29 mouse cellular contexts compared by ENCODE assay signal in genomic region chr16:38433514-38433913, GRCm38 (mm10). TPM values are rescaled to one million over a fixed set of nuclear protein-coding genes. Genes with fewer than 3 reads are reported as not detected.
DNase-seq lines count a peak whose midpoint lies in the region; ATAC-seq and TF ChIP-seq lines count a peak whose summit lies in the region.
"Had no signal": no experiment of that assay in that cellular context is flagged by ENCODE, and none has a peak within 500 bp of the region (broad histone marks: within the 10 kb centered on the region; RNA-seq: fewer than 3 reads in every experiment).

No protein-coding gene starts in this region.

- 72% methylated on average over 8 of the region's 8 CpGs for WGBS in liver, embryonic 13.5 days (ENCODE audit: insufficient replicate concordance)
- 89% methylated on average over 8 of the region's 8 CpGs for WGBS in liver, embryonic 11.5 days
- 78% methylated on average over 8 of the region's 8 CpGs for WGBS in liver, embryonic 16.5 days (ENCODE audit: insufficient replicate concordance)

- no peaks in the 10 kb centered on the region for H3K9me3 ChIP-seq in liver, embryonic 13.5 days (replicated peaks)
- no peaks in the 10 kb centered on the region for H3K9me3 ChIP-seq in liver, embryonic 11.5 days (ENCODE audit: control insufficient read depth, low read length)
- H3K9me3 ChIP-seq in CH12.LX (replicated peaks; ENCODE audit: low read length), result no peaks in the 10 kb centered on the region
- H3K9me3 ChIP-seq in liver, embryonic 16.5 days (replicated peaks; ENCODE audit: control insufficient read depth, low read length), result no peaks in the 10 kb centered on the region
- H3K9me3 ChIP-seq: embryonic facial prominence, embryonic 10.5 days; embryonic facial prominence, embryonic 13.5 days; forebrain, embryonic 12.5 days; forebrain, embryonic 15.5 days; G1E; heart, embryonic 10.5 days; heart, embryonic 13.5 days had no signal

- H3K4me1 ChIP-seq in liver, embryonic 13.5 days (replicated peaks), result peaks cover 16% of the 10 kb centered on the region; the same call in 1 of the 2 replicates
- H3K4me1 ChIP-seq in liver, embryonic 11.5 days (replicated peaks; ENCODE audit: control insufficient read depth, insufficient read depth, low read length), result peaks cover 11% of the 10 kb centered on the region; the same call in 1 of the 2 replicates
- peaks cover 23 to 40% of the 10 kb centered on the region in 2 experiments for H3K4me1 ChIP-seq in CH12.LX (ENCODE audit: control insufficient read depth in 1 of 2, insufficient read depth in 2 of 2)
- peaks cover 3% of the 10 kb centered on the region for H3K4me1 ChIP-seq in liver, embryonic 16.5 days (ENCODE audit: control insufficient read depth, low read depth, low read length)
- H3K4me1 ChIP-seq: embryonic facial prominence, embryonic 13.5 days; forebrain, embryonic 12.5 days; forebrain, embryonic 15.5 days had no signal

- no peak for TF ChIP-seq CTCF in CH12.LX (conservative IDR thresholded peaks at IDR 0.05 in 1 of 2, IDR thresholded peaks at IDR 0.05 in 1 of 2; ENCODE audit: low read depth in 2 of 2, low read length in 2 of 2)

- H3K36me3 ChIP-seq in liver, embryonic 13.5 days, result no peaks in the 10 kb centered on the region
- no peaks in the 10 kb centered on the region for H3K36me3 ChIP-seq in liver, embryonic 11.5 days (ENCODE audit: control insufficient read depth, insufficient read depth, low read length)
- no peaks in the 10 kb centered on the region for H3K36me3 ChIP-seq in CH12.LX (replicated peaks in 1 of 2; ENCODE audit: control insufficient read depth in 1 of 2, insufficient read depth in 1 of 2, low read length in 1 of 2)
- no peaks in the 10 kb centered on the region for H3K36me3 ChIP-seq in liver, embryonic 16.5 days (ENCODE audit: control insufficient read depth, insufficient read depth)
- H3K36me3 ChIP-seq: embryonic facial prominence, embryonic 10.5 days; embryonic facial prominence, embryonic 13.5 days; forebrain, embryonic 12.5 days; forebrain, embryonic 15.5 days; G1E; heart, embryonic 10.5 days; heart, embryonic 13.5 days had no signal

- H3K27ac ChIP-seq in liver, embryonic 13.5 days, result no peak overlapping the region
- no peak overlapping the region for H3K27ac ChIP-seq in liver, embryonic 11.5 days (ENCODE audit: low read depth, low read length)
- H3K27ac ChIP-seq in CH12.LX (ENCODE audit: insufficient read depth, low read depth), result no peak overlapping the region
- H3K27ac ChIP-seq in liver, embryonic 16.5 days (ENCODE audit: low read length), result peak overlapping the region; percentile 56
- H3K27ac ChIP-seq: embryonic facial prominence, embryonic 10.5 days; embryonic facial prominence, embryonic 13.5 days; forebrain, embryonic 12.5 days; forebrain, embryonic 15.5 days; heart, embryonic 13.5 days; hindbrain, embryonic 14.5 days; hindbrain, postnatal 0 days had no signal

- TF ChIP-seq RAD21 in CH12.LX (IDR thresholded peaks at IDR 0.05; ENCODE audit: low read depth, low read length), result no peak

- TF ChIP-seq POLR2A in CH12.LX (IDR thresholded peaks at IDR 0.05; ENCODE audit: low read depth, low read length), result no peak

- dilution Hi-C loops in CH12.LX (cut with MboI; ENCODE audit: extremely low pct_ligation_motif_present, extremely low pct_unique_long_range_greater_than_20kb, low sequenced_read_pairs), result no loop called here

- H3K9ac ChIP-seq in liver, embryonic 13.5 days, result no peak overlapping the region
- no peak overlapping the region for H3K9ac ChIP-seq in liver, embryonic 11.5 days (ENCODE audit: low read depth, low read length)
- no peak overlapping the region for H3K9ac ChIP-seq in CH12.LX (ENCODE audit: insufficient read depth, low read depth)
- no peak overlapping the region for H3K9ac ChIP-seq in liver, embryonic 16.5 days (ENCODE audit: low read depth, low read length)
- H3K9ac ChIP-seq: embryonic facial prominence, embryonic 13.5 days; forebrain, embryonic 12.5 days; forebrain, embryonic 15.5 days; heart, embryonic 13.5 days; hindbrain, embryonic 14.5 days had no signal

- peak; percentile 20; the same call in 1 of the 2 replicates for ATAC-seq in liver, embryonic 13.5 days (ENCODE audit: low read depth)
- ATAC-seq in liver, embryonic 11.5 days (replicated peaks; ENCODE audit: low FRiP score), result no peak
- ATAC-seq in liver, embryonic 16.5 days (ENCODE audit: low read depth), result no peak
- ATAC-seq in megakaryocyte-erythroid progenitor cell, adult 5-6 weeks (replicated peaks; ENCODE audit: low FRiP score, low TSS enrichment, poor library complexity, severe bottlenecking), result no peak
- no peak for ATAC-seq in CD4-positive, CD25-positive, alpha-beta regulatory T cell, adult 4 months
- ATAC-seq: forebrain, embryonic 15.5 days; hindbrain, postnatal 0 days had no signal

- H3K4me3 ChIP-seq in liver, embryonic 13.5 days (replicated peaks), result no peak overlapping the region
- no peak overlapping the region for H3K4me3 ChIP-seq in liver, embryonic 11.5 days (ENCODE audit: low read depth, low read length)
- no peak overlapping the region for H3K4me3 ChIP-seq in CH12.LX (replicated peaks in 1 of 3; ENCODE audit: low read depth in 2 of 3, low read length in 2 of 3, poor library complexity in 1 of 3)
- H3K4me3 ChIP-seq in liver, embryonic 16.5 days (ENCODE audit: low read depth, low read length), result no peak overlapping the region
- H3K4me3 ChIP-seq: embryonic facial prominence, embryonic 10.5 days; embryonic facial prominence, embryonic 13.5 days; erythroblast, embryonic 14.5 days; forebrain, embryonic 12.5 days; forebrain, embryonic 15.5 days; heart, embryonic 10.5 days; heart, embryonic 13.5 days had no signal

- DNase-seq in heart, adult 11 months, result peak; percentile 92
- DNase-seq in heart, adult 8-10 months (ENCODE audit: low spot score), result no peak
- DNase-seq in liver, embryonic 13.5 days, result no peak
- no peak for DNase-seq in liver, embryonic 11.5 days (ENCODE audit: low spot score)
- no peak for DNase-seq in CH12.LX (ENCODE audit: extremely low read depth)
- DNase-seq: adrenal gland, postnatal 25 days; cerebellum, adult 11-12 months; cerebellum, adult 8-10 months; cerebellum, postnatal 10 days; cerebellum, postnatal 36 days; embryo, embryonic 11 days; gastrocnemius, postnatal 10 days; gastrocnemius, postnatal 36 days; heart, postnatal 4 days had no signal

- no peaks in the 10 kb centered on the region for H3K27me3 ChIP-seq in liver, embryonic 13.5 days
- H3K27me3 ChIP-seq in liver, embryonic 11.5 days (replicated peaks; ENCODE audit: control insufficient read depth, insufficient read depth, low read length), result no peaks in the 10 kb centered on the region
- H3K27me3 ChIP-seq in CH12.LX (replicated peaks), result no peaks in the 10 kb centered on the region
- H3K27me3 ChIP-seq in liver, embryonic 16.5 days (ENCODE audit: control insufficient read depth, insufficient read depth, low read depth, low read length), result no peaks in the 10 kb centered on the region
- H3K27me3 ChIP-seq: embryonic facial prominence, embryonic 13.5 days; forebrain, embryonic 12.5 days; forebrain, embryonic 15.5 days; heart, embryonic 13.5 days; Patski had no signal

- TF ChIP-seq EP300 in CH12.LX (IDR thresholded peaks at IDR 0.05; ENCODE audit: low read length), result no peak

- H3K4me2 ChIP-seq in liver, embryonic 13.5 days, result no peak overlapping the region
- no peak overlapping the region for H3K4me2 ChIP-seq in liver, embryonic 11.5 days
- H3K4me2 ChIP-seq in CH12.LX (ENCODE audit: insufficient read depth, low read depth, poor library complexity, severe bottlenecking), result peak overlapping the region; percentile 24; the same call in 1 of the 2 replicates
- H3K4me2 ChIP-seq in liver, embryonic 16.5 days (ENCODE audit: low read depth, low read length), result no peak overlapping the region
- H3K4me2 ChIP-seq: embryonic facial prominence, embryonic 13.5 days; forebrain, embryonic 12.5 days; forebrain, embryonic 15.5 days; heart, embryonic 13.5 days; hindbrain, embryonic 14.5 days had no signal

- H3K79me2 ChIP-seq in CH12.LX (replicated peaks; ENCODE audit: control insufficient read depth, extremely low read depth, insufficient read depth, poor library complexity, severe bottlenecking), result no peaks in the 10 kb centered on the region

- in situ Hi-C loops in CH12.LX (cut with MboI; ENCODE audit: low pct_ligation_motif_present, low pct_unique_long_range_greater_than_20kb, low sequenced_read_pairs), result no loop called here

RNA-seq across cellular contexts. Expression of gene Pla1a, which starts 0.6 kb away (rescaled TPM):
- 10 to 100 TPM in 3 of 4 experiments, 1 to 10 TPM in 1; 5.9 to 12.0 (median 10.6) TPM for total RNA-seq in heart, adult 8-10 months (2022)
- polyA plus RNA-seq in liver, embryonic 13.5 days (2015; fragmentation: Nextera tagmentation; extraction: Ambion mirVana), result 8.4 and 9.2 TPM in 2 replicates
- polyA plus RNA-seq in liver, embryonic 11.5 days (2014; fragmentation: Nextera tagmentation; extraction: Ambion mirVana), result 0.79 and 1.4 TPM in 2 replicates
- total RNA-seq in CH12.LX (2012; rRNA removed) (20.6 and 27.9 TPM in 2 replicates), CH12.LX (2014; rRNA removed) (12.3 and 14.3 TPM in 2 replicates)
- polyA plus RNA-seq in CH12.LX (2012; ENCODE audit: insufficient read length, low read depth), result 9.3 and 11.0 TPM in 2 replicates
- 34.8 and 40.4 TPM in 2 replicates for polyA plus RNA-seq in liver, embryonic 16.5 days (2015; fragmentation: Nextera tagmentation; extraction: Ambion mirVana)
- total RNA-seq in megakaryocyte-erythroid progenitor cell, adult 5-6 weeks (2014; fragmentation: Nextera tagmentation), result not detected in 2 replicates
- not detected in 2 replicates for total RNA-seq in megakaryocyte-erythroid progenitor cell, adult 5-6 weeks (2017)
- under 1 TPM in 1 of 2 experiments, not detected in 1; 0.30 TPM for polyA plus RNA-seq in CD4-positive, CD25-positive, alpha-beta regulatory T cell, adult 4 months (2017; shearing (Covaris generic))
- polyA plus RNA-seq: embryonic facial prominence, embryonic 10.5 days; erythroblast, embryonic 14.5 days; G1E had no signal

RNA-seq across cellular contexts. Expression of gene Adprh, which starts 19.0 kb away (rescaled TPM):
- 10 to 100 TPM; 23.8 to 24.8 (median 24.0) TPM for total RNA-seq in heart, adult 8-10 months (2022)
- polyA plus RNA-seq in liver, embryonic 13.5 days (2015; fragmentation: Nextera tagmentation; extraction: Ambion mirVana), result 38.1 and 41.2 TPM in 2 replicates
- polyA plus RNA-seq in liver, embryonic 11.5 days (2014; fragmentation: Nextera tagmentation; extraction: Ambion mirVana), result 92.0 and 92.1 TPM in 2 replicates
- total RNA-seq in CH12.LX (2012; rRNA removed) (47.3 and 67.7 TPM in 2 replicates), CH12.LX (2014; rRNA removed) (44.9 and 45.3 TPM in 2 replicates)
- polyA plus RNA-seq in CH12.LX (2012; ENCODE audit: insufficient read length, low read depth), result 82.9 and 93.2 TPM in 2 replicates
- polyA plus RNA-seq in liver, embryonic 16.5 days (2015; fragmentation: Nextera tagmentation; extraction: Ambion mirVana), result 28.8 and 31.0 TPM in 2 replicates
- total RNA-seq in megakaryocyte-erythroid progenitor cell, adult 5-6 weeks (2014; fragmentation: Nextera tagmentation), result 27.4 and 31.6 TPM in 2 replicates
- total RNA-seq in megakaryocyte-erythroid progenitor cell, adult 5-6 weeks (2017), result 8.6 TPM in 2 replicates
- polyA plus RNA-seq in CD4-positive, CD25-positive, alpha-beta regulatory T cell, adult 4 months (2017; shearing (Covaris generic)), result 10 to 100 TPM; 73.1 to 92.7 TPM

RNA-seq across cellular contexts. Expression of gene Cd80, which starts 21.8 kb away (rescaled TPM):
- 1 to 10 TPM in 1 of 4 experiments, under 1 TPM in 3; 0.54 to 1.3 (median 0.77) TPM for total RNA-seq in heart, adult 8-10 months (2022)
- polyA plus RNA-seq in liver, embryonic 13.5 days (2015; fragmentation: Nextera tagmentation; extraction: Ambion mirVana), result 0.08 and 0.16 TPM in 2 replicates
- 0.14 and 0.23 TPM in 2 replicates for polyA plus RNA-seq in liver, embryonic 11.5 days (2014; fragmentation: Nextera tagmentation; extraction: Ambion mirVana)
- total RNA-seq in CH12.LX (2012; rRNA removed), result 43.6 and 46.2 TPM in 2 replicates
- 54.3 and 57.8 TPM in 2 replicates for total RNA-seq in CH12.LX (2014; rRNA removed)
- 37.0 and 39.5 TPM in 2 replicates for polyA plus RNA-seq in CH12.LX (2012; ENCODE audit: insufficient read length, low read depth)
- polyA plus RNA-seq in liver, embryonic 16.5 days (2015; fragmentation: Nextera tagmentation; extraction: Ambion mirVana), result 0.21 and 0.27 TPM in 2 replicates
- total RNA-seq in megakaryocyte-erythroid progenitor cell, adult 5-6 weeks (2014; fragmentation: Nextera tagmentation), result not detected in 2 replicates
- total RNA-seq in megakaryocyte-erythroid progenitor cell, adult 5-6 weeks (2017), result not detected in 2 replicates
- 10 to 100 TPM in 1 of 2 experiments, 1 to 10 TPM in 1; 5.7 to 10.6 TPM for polyA plus RNA-seq in CD4-positive, CD25-positive, alpha-beta regulatory T cell, adult 4 months (2017; shearing (Covaris generic))
- polyA plus RNA-seq: adrenal gland, adult 2 months; erythroblast, embryonic 14.5 days had no signal
